Mouse (Mus musculus) hindbrain, embryonic 15.5 days (tissue): ENCODE data around the gene Casz1. TPM values are rescaled to one million over a fixed set of nuclear protein-coding genes. Genes with fewer than 3 reads are reported as not detected.
A peak's percentile ranks its signal among the peaks of the same experiment; 100 is the strongest.

ENCODE experiments used
- ATAC-seq: fragments of 200-750 bp; cut with Nextera tagmentation; 2 replicates; pipeline ENCODE4 v1.8.0; 2017; ENCODE audit warnings: low read depth, moderate number of reproducible peaks, moderate TSS enrichment; ENCODE audit not compliant: low FRiP score
- H3K27ac ChIP-seq: fragments of 300-500 bp; sonication (generic); replicated peaks from 2 replicates; pipeline ENCODE4 v1.5.1; 2015; ENCODE audit warnings: mild to moderate bottlenecking, inconsistent platforms
- H3K27me3 ChIP-seq: fragments of 300-500 bp; sonication (generic); 2 replicates; pipeline ENCODE4 v1.6.1; 2015; ENCODE audit warnings: control low read depth, inconsistent platforms
- H3K36me3 ChIP-seq: fragments of 300-500 bp; sonication (generic); 2 replicates; pipeline ENCODE4 v1.6.1; 2015; ENCODE audit warnings: control low read depth, inconsistent platforms
- H3K4me1 ChIP-seq: fragments of 300-500 bp; sonication (generic); replicated peaks from 2 replicates; pipeline ENCODE4 v1.6.1; 2015; ENCODE audit warnings: control low read depth, inconsistent platforms
- H3K4me2 ChIP-seq: fragments of 300-500 bp; sonication (generic); 2 replicates; pipeline ENCODE4 v1.6.1; 2015; ENCODE audit warnings: moderate library complexity, mild to moderate bottlenecking, inconsistent platforms
- H3K4me3 ChIP-seq: fragments of 300-500 bp; sonication (generic); 2 replicates; pipeline ENCODE4 v1.5.1; 2015; ENCODE audit warnings: mild to moderate bottlenecking, inconsistent platforms
- H3K9ac ChIP-seq: fragments of 300-500 bp; sonication (generic); 2 replicates; pipeline ENCODE4 v1.6.1; 2015; ENCODE audit warnings: inconsistent platforms
- H3K9me3 ChIP-seq: fragments of 300-500 bp; sonication (generic); 2 replicates; pipeline ENCODE4 v1.6.1; 2016; ENCODE audit warnings: control low read depth, inconsistent platforms
- WGBS: fragments of 180-500 bp; shearing (Covaris S2); methylation state at CpG from one replicate; pipeline ENCODE4 v1.1.7; 2015; 5-methylcytosine and 5-hydroxymethylcytosine counted together
- polyA plus RNA-seq: library from polyadenylated mRNA; unstranded; fragments of >200 nt; fragmentation: Nextera tagmentation; extraction: Ambion mirVana; gene quantifications from 2 replicates; pipeline ENCODE4 v1.2.1, GENCODE M21; 2015

Casz1 gene
- polyA plus RNA-seq, 1 experiment from 2014 or later: 4.6 TPM

DNA sequence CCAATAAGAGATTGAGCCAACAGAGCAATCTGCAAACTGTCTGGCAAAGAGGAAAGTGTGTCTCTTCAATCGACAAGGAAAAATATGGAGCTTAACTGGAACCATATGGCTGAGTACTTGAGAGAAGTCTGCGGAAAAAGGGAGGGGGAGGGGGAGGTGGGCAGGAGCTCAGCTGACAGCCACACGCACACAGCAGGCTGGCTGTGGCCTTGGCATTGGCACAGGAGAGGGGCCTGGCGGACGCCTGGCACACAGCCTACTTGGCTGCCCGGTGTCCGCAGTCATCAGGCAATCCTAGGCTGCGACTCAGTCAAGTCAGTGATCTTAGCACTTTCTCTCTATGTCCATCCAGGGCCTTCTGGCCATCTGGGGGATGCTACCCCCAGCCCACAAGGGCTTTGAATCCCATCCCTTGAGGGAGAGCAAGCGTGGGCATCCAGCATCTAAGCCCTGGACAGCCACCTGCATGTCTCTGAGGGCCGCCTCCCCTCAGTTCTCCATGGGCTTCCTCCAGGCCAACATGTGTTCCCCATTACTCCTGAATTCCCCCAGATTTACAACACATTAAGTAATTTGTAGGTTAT, 67.6 kb downstream of the Casz1 start:
- H3K4me3 ChIP-seq: no peak overlapping the region
- H3K4me1 ChIP-seq: peaks cover 55% of the 10 kb centered on the region
- no peak overlapping the region for H3K9ac ChIP-seq
- H3K9me3 ChIP-seq: no peaks in the 10 kb centered on the region
- no peaks in the 10 kb centered on the region for H3K36me3 ChIP-seq
- peak; percentile 49 for ATAC-seq
- no peak overlapping the region for H3K27ac ChIP-seq
- peaks cover 62% of the 10 kb centered on the region for H3K27me3 ChIP-seq
- 22% methylated on average over 10 of the region's 10 CpGs for WGBS
- H3K4me2 ChIP-seq: no peak overlapping the region

- no peak overlapping the region for H3K27ac ChIP-seq
- no peaks in the 10 kb centered on the region for H3K36me3 ChIP-seq
- H3K4me2 ChIP-seq: no peak overlapping the region
- peaks cover 52% of the 10 kb centered on the region for H3K4me1 ChIP-seq
- no peak for ATAC-seq
- H3K4me3 ChIP-seq: no peak overlapping the region
- 67% methylated on average over 9 of the region's 9 CpGs for WGBS
- H3K9me3 ChIP-seq: no peaks in the 10 kb centered on the region
- H3K9ac ChIP-seq: no peak overlapping the region
- peaks cover 68% of the 10 kb centered on the region for H3K27me3 ChIP-seq
Measured at GRCm38 (mm10) chr4:148872372-148872771, 68.1 kb downstream of the Casz1 start.

DNA sequence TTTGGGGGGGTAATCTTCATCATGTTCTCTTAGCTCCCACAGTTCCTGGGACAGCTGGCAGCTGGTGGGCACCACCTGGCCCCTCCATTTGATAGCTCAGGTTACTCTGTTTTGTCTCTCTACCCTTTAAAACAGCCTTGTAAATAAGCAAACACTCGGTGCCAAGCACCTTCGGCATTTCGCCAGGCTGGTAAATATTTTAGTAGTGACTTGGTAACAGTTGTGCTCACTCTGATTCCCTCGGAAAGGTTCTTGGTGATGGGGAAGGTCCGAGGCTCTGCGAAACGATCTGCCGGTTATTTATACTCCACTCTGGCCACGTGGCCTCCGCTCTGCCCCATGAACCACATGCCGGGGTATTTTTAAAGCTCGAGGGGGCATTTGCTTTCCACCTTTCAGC, 68.6 kb downstream of the Casz1 start:
- Histone ChIP-seq H3K4me1 (peaks cover 49% of the 10 kb centered on the region), H3K4me2 (no peak overlapping the region), H3K27me3 (peaks cover 70% of the 10 kb centered on the region), H3K4me3 (no peak overlapping the region), H3K9ac (no peak overlapping the region), H3K27ac (no peak overlapping the region), H3K36me3 (no peaks in the 10 kb centered on the region), H3K9me3 (no peaks in the 10 kb centered on the region)
- WGBS: 66% methylated on average over 12 of the region's 12 CpGs
- no peak for ATAC-seq

DNA sequence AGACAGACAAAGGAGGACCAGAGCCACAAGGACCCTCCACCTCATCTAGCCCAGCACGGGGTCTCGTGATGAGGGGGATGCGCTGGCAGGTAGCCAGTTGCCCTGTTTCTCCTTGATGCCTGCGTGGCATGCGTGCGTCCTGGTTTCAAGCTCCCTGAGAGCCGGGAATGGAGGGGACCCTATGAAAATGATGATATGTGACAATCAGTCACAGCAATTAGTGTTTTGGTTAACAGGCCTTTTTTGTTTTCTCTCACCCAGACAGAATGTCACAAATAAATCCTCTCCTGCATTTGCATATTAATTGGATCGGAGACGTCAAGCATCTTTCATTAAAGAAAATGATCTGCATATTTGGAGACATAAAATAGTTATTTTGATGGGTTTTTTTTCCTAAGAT, 71.9 kb downstream of the Casz1 start:
- no peak overlapping the region for H3K9ac ChIP-seq
- WGBS: 49% methylated on average over 9 of the region's 9 CpGs
- H3K27me3 ChIP-seq: peaks cover 71% of the 10 kb centered on the region
- H3K9me3 ChIP-seq: no peaks in the 10 kb centered on the region
- ATAC-seq: no peak
- no peak overlapping the region for H3K4me2 ChIP-seq
- H3K4me3 ChIP-seq: no peak overlapping the region
- H3K36me3 ChIP-seq: no peaks in the 10 kb centered on the region
- H3K4me1 ChIP-seq: peaks cover 36% of the 10 kb centered on the region
- H3K27ac ChIP-seq: no peak overlapping the region

DNA sequence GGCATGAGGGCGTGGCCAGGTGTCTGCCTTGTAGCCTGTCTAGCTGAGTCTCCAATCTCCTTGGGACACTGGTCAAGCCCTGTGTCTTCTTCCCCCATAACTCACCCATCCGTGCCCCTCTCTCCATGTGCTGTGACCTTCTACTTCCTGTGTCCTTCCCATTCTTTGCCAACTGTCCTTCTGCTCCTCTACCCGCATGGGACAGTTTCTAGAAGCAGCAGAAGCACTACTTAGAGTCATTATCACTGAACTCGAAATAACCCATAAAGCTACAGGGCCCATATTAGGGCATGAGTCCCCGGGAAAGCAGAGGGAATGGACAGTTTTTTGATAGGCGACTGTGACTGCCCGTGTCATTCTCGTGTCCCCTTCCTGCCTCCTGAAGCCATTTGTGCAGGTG, 72.6 kb downstream of the Casz1 start:
- WGBS: 90% methylated on average over 8 of the region's 8 CpGs
- ATAC-seq: no peak
- no peak overlapping the region for H3K4me2 ChIP-seq
- peaks cover 36% of the 10 kb centered on the region for H3K4me1 ChIP-seq
- no peak overlapping the region for H3K27ac ChIP-seq
- no peak overlapping the region for H3K4me3 ChIP-seq
- no peaks in the 10 kb centered on the region for H3K9me3 ChIP-seq
- H3K36me3 ChIP-seq: no peaks in the 10 kb centered on the region
- H3K27me3 ChIP-seq: peaks cover 74% of the 10 kb centered on the region
- H3K9ac ChIP-seq: no peak overlapping the region

DNA sequence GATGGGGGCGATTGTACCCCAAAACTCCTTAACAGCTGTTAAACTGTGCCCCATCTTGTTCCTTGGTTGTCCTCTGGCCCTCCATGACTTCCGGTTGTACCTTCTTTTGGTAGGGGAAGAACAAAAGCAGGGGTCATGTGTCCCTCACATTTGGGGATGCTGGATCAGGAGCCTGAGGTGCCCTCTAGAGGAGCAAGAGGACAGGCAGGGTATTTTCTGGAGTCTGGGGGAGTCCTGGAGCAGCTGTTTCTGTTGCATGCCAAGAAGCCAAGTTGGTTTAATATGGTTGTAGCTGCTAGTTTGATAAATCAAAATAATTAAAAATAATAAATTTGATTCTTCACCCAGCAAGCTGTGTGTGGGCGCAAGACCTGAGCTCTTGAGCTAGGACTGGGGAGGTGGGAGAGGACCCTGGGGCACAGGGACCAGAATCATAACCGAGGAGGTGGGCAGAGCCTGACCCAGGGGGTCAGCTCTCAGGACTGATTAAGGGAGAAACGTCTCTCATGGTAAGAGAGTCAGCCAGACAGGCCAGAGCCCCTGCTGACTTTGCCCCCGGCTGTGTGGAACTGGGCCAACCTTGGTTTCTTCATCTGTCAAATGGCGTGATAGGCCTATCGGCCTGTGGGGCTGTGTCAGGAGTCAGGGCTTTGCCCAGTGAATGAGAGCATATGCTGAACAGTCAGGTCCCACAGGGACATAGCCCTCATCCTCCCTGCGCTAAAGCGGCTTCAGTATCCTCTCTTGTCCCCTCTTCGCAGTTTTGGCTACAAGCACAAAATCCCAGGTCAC, 74.2 kb downstream of the Casz1 start:
- Histone ChIP-seq H3K9ac (no peak overlapping the region), H3K4me3 (no peak overlapping the region), H3K27ac (no peak overlapping the region), H3K4me1 (peaks cover 37% of the 10 kb centered on the region), H3K27me3 (peaks cover 76% of the 10 kb centered on the region), H3K4me2 (no peak overlapping the region), H3K9me3 (no peaks in the 10 kb centered on the region), H3K36me3 (no peaks in the 10 kb centered on the region)
- WGBS: 43% methylated on average over 11 of the region's 11 CpGs
- ATAC-seq: no peak

DNA sequence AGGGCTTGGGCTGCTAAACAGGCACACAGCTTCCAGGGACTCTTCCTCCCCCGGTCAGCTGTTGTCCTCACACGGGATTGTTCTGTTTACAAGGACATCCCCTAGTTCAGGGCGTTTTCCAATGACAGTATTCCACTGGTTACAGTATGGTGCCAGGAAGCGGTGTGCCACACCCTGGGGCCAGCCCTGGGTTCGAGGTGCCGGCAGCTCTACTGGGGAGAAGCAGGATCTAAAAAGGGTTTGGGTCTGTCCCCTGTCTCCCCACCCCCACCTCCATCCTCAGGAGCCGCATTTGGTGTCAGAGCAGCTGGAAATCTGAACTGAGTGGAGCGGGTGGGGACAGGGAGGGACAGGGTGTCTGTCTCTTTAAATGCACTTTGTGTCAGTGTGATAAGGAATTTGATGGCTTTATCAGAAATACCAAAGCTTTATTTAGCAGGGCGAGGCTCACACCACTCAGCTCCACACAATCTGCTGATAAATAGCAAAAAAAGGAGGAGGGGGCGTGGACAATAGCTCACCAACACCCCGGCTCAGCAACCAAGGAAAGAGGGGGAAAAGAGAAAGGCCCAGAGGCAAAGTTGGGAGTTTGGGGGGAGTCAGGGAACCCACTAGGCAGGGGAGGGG, 74.9 kb downstream of the Casz1 start:
- Histone ChIP-seq H3K36me3 (no peaks in the 10 kb centered on the region), H3K27me3 (peaks cover 76% of the 10 kb centered on the region), H3K4me3 (no peak overlapping the region), H3K4me2 (no peak overlapping the region), H3K4me1 (peaks cover 37% of the 10 kb centered on the region), H3K27ac (no peak overlapping the region), H3K9me3 (no peaks in the 10 kb centered on the region), H3K9ac (no peak overlapping the region)
- 58% methylated on average over 11 of the region's 11 CpGs for WGBS
- ATAC-seq: no peak

DNA sequence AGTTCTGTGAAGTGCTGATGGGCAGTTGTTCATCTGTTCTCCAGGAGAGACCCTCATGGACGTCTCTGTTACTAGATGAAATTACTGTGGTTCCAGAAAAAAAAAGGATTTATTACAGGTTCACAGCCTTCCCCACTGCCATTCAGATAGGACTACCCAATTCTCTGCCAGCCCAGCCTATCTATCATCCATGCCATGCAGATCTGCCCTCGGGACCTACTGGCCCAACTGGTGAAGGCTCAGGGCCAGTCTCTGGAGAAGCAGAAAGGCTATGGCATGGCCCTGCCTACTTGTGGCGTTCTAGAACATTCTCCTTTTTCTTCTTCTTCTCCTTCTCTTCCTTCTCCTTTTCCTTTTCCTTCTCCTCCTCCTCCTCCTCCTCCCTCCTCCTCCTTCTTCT, 75.4 kb downstream of the Casz1 start:
- H3K27ac ChIP-seq: no peak overlapping the region
- H3K4me1 ChIP-seq: peaks cover 37% of the 10 kb centered on the region
- no peak overlapping the region for H3K4me2 ChIP-seq
- H3K27me3 ChIP-seq: peaks cover 76% of the 10 kb centered on the region
- no peaks in the 10 kb centered on the region for H3K36me3 ChIP-seq
- H3K4me3 ChIP-seq: no peak overlapping the region
- no peaks in the 10 kb centered on the region for H3K9me3 ChIP-seq
- WGBS: 73% methylated on average over 3 of the region's 3 CpGs
- ATAC-seq: no peak
- H3K9ac ChIP-seq: no peak overlapping the region

- no peak for ATAC-seq
- H3K9ac ChIP-seq: no peak overlapping the region
- H3K4me3 ChIP-seq: no peak overlapping the region
- H3K36me3 ChIP-seq: no peaks in the 10 kb centered on the region
- no peak overlapping the region for H3K4me2 ChIP-seq
- peaks cover 47% of the 10 kb centered on the region for H3K4me1 ChIP-seq
- H3K9me3 ChIP-seq: no peaks in the 10 kb centered on the region
- H3K27me3 ChIP-seq: peaks cover 65% of the 10 kb centered on the region
- 17% methylated on average over 17 of the region's 17 CpGs for WGBS
- H3K27ac ChIP-seq: no peak overlapping the region
Measured at GRCm38 (mm10) chr4:148881001-148881669, 76.9 kb downstream of the Casz1 start.

DNA sequence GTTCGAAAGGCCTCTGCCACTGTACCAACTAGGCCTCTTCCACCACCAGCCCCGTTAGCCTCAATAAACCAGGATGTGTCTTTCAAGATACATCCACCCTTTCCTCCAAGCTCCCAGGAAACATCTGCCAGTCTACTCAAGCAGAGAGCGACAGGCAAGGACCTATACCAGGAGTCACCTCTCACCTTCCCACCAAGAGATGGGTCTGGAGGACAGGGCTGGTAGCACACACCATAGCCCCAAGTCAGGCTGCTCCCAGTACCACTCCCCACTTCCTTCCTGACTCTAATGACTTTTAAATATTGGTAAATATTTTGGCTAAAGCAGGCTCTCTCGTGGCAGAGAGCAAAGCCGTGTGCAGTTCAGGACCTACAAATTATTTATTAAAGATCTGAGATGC, 77.6 kb downstream of the Casz1 start:
- no peak for ATAC-seq
- Histone ChIP-seq H3K4me1 (peaks cover 48% of the 10 kb centered on the region), H3K9me3 (no peaks in the 10 kb centered on the region), H3K4me3 (no peak overlapping the region), H3K36me3 (no peaks in the 10 kb centered on the region), H3K4me2 (no peak overlapping the region), H3K27me3 (peaks cover 66% of the 10 kb centered on the region), H3K27ac (no peak overlapping the region), H3K9ac (no peak overlapping the region)
- 66% methylated on average over 5 of the region's 5 CpGs for WGBS

GRCm38 (mm10) chr4:148882360-148882929, 78.2 kb downstream of the Casz1 start:
- no peak overlapping the region for H3K27ac ChIP-seq
- H3K4me1 ChIP-seq: peaks cover 48% of the 10 kb centered on the region
- H3K4me2 ChIP-seq: peak overlapping the region; percentile 22
- 16% methylated on average over 17 of the region's 17 CpGs for WGBS
- no peaks in the 10 kb centered on the region for H3K9me3 ChIP-seq
- no peak overlapping the region for H3K9ac ChIP-seq
- peaks cover 63% of the 10 kb centered on the region for H3K27me3 ChIP-seq
- ATAC-seq: no peak
- no peaks in the 10 kb centered on the region for H3K36me3 ChIP-seq
- H3K4me3 ChIP-seq: no peak overlapping the region

DNA sequence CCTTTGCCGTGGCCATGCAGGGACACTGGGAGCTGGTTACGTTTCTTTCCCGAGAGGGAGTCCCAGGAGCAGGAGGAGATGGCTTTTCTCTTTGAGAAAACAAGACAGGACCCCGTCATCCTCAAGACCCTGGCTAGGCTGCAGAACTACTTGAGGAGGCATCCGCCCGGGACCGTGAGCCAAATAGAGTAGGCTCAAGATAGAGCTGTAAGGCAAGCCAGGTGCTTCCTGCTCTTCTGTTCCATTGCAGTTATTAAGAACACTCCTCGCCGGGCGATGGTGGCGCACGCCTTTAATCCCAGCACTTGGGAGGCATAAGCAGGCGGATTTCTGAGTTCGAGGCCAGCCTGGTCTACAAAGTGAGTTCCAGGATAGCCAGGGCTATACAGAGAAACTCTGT, 80.4 kb downstream of the Casz1 start:
- Histone ChIP-seq H3K4me2 (no peak overlapping the region), H3K27ac (no peak overlapping the region), H3K27me3 (peaks cover 66% of the 10 kb centered on the region), H3K4me1 (peaks cover 40% of the 10 kb centered on the region), H3K9ac (no peak overlapping the region), H3K4me3 (no peak overlapping the region), H3K9me3 (no peaks in the 10 kb centered on the region), H3K36me3 (no peaks in the 10 kb centered on the region)
- WGBS: 74% methylated on average over 14 of the region's 14 CpGs
- ATAC-seq: no peak
